In the genomic region with DNA sequence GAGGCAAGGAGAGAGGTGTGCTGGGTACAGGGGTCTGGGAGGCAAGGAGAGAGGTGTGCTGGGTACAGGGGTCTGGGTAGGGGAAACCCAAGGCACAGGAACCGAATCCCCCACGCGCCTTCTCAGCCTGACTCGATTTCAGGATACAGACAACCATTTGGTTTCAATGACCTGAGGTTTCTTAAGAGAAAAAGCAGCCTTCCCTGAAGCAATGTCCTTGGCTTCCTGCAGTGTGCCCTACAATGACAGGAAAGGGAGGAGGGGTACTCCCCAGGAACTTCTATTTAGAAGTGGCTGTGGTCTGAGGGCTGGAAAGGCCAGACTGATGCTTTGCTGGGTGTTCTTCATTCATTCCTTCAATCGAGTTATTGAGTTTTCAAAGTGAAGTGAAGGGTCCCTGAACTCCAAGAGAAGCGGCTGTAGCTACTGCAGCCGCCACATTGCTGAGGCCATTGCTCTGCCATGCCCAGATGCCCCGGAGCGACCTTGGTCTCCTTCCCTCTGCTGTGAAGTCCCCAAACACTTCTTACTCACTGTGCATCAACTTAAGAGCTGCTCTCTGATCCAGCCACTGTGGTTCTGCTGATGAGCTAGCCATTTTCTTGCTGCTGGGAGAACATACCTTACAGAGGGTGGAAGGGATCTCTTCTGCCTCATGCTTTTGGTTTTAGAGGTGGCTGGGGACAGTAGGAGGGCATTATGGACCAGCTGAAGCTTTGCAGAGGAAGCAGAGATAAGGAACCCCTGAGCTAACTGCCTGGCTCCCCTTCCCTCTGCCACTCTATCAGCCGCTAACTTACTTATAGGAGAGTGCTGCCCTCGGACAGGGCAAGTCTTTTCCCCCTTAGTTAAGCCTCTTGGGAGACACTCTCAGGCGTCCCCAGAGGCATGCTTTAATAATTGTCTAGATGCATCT, we compare ENCODE assay signal across 13 mouse cellular contexts. TPM values are rescaled to one million over a fixed set of nuclear protein-coding genes. Genes with fewer than 3 reads are reported as not detected.
A peak's percentile ranks its signal among the peaks of the same experiment; 100 is the strongest.
DNase-seq lines count a peak whose midpoint lies in the region; ATAC-seq and TF ChIP-seq lines count a peak whose summit lies in the region.
"Had no signal": no experiment of that assay in that cellular context is flagged by ENCODE, and none has a peak within 500 bp of the region (broad histone marks: within the 10 kb centered on the region; RNA-seq: fewer than 3 reads in every experiment).

No protein-coding gene starts in this region.

- no peaks in the 10 kb centered on the region; the same call in 1 of the 2 replicates for H3K4me1 ChIP-seq in lung, embryonic 16.5 days (replicated peaks; ENCODE audit: control insufficient read depth, insufficient read depth, low read length)

- 63% methylated on average over 12 of the region's 12 CpGs for WGBS in lung, embryonic 16.5 days

- H3K9me3 ChIP-seq in lung, embryonic 16.5 days (ENCODE audit: control insufficient read depth, low read length) = no peaks in the 10 kb centered on the region

- H3K27ac ChIP-seq in lung, embryonic 16.5 days (ENCODE audit: low read length) = peak overlapping the region; percentile 62
- H3K27ac ChIP-seq in layer of hippocampus, adult 2 months = no peak overlapping the region
- H3K27ac ChIP-seq: hindbrain, embryonic 14.5 days had no signal

- no peak overlapping the region for H3K4me2 ChIP-seq in lung, embryonic 16.5 days (ENCODE audit: low read depth, low read length)
- H3K4me2 ChIP-seq: hindbrain, embryonic 14.5 days had no signal

- ATAC-seq in lung, embryonic 16.5 days (ENCODE audit: low read depth) = no peak
- ATAC-seq in common myeloid progenitor, adult 5-6 weeks (replicated peaks; ENCODE audit: low read depth, poor library complexity, severe bottlenecking) = peak; percentile 2; the same call in 1 of the 2 replicates
- ATAC-seq in inflammation-experienced regulatory T-cells, adult 6 months = peak; percentile 7
- ATAC-seq: midbrain, embryonic 16.5 days had no signal

- TF ChIP-seq CTCF in layer of hippocampus, adult 2 months (conservative IDR thresholded peaks at IDR 0.05) = no peak

- H3K4me3 ChIP-seq in lung, embryonic 16.5 days (ENCODE audit: low read length) = no peak overlapping the region
- H3K4me3 ChIP-seq in layer of hippocampus, adult 2 months = no peak overlapping the region

- no peak overlapping the region for H3K9ac ChIP-seq in lung, embryonic 16.5 days (ENCODE audit: low read length)
- H3K9ac ChIP-seq: hindbrain, embryonic 14.5 days had no signal

- no peaks in the 10 kb centered on the region for H3K27me3 ChIP-seq in lung, embryonic 16.5 days (ENCODE audit: control insufficient read depth, insufficient read depth, low read depth, low read length)

- DNase-seq in embryo, embryonic 11 days = peak; percentile 23
- DNase-seq in embryo, embryonic 10.5 days (ENCODE audit: low spot score) = no peak
- no peak for DNase-seq in lung, adult 18-20 months
- no peak for DNase-seq in urinary bladder, postnatal 10 days (ENCODE audit: low spot score)
- no peak for DNase-seq in layer of hippocampus, adult 2 months (ENCODE audit: low spot score in 2 of 2)
- DNase-seq: kidney, postnatal 25 days had no signal

- H3K36me3 ChIP-seq in lung, embryonic 16.5 days (ENCODE audit: control insufficient read depth, insufficient read depth, low read length) = no peaks in the 10 kb centered on the region

RNA-seq across cellular contexts. Expression of gene Bcl2l14, which starts 28.5 kb away (rescaled TPM):
- 5.0 and 5.4 TPM in 2 replicates for polyA plus RNA-seq in lung, embryonic 16.5 days (2015; fragmentation: Nextera tagmentation; extraction: Ambion mirVana)
- total RNA-seq in common myeloid progenitor, adult 5-6 weeks (2017) = 0.78 and 3.0 TPM in 2 replicates
- polyA plus RNA-seq in inflammation-experienced regulatory T-cells, adult 6 months (2017; shearing (Covaris generic)) = 1 to 10 TPM in 2 of 3 experiments, under 1 TPM in 1; 0.79 to 2.6 (median 1.1) TPM
- not detected for total RNA-seq in layer of hippocampus, adult 2 months (2021)
- total RNA-seq: left cerebral cortex, postnatal 36 days had no signal
- polyA plus RNA-seq: cortical plate, adult 2 months; midbrain, embryonic 16.5 days had no signal
